Mouse (Mus musculus) cerebellum, adult 8-10 months (tissue): ENCODE measurements around the gene Gpr142.
A peak's percentile ranks its signal among the peaks of the same experiment; 100 is the strongest.

Source experiments
- DNase-seq: peaks from one replicate; pipeline ENCODE4 v3.0.0; 2022

Gpr142 gene

DNA sequence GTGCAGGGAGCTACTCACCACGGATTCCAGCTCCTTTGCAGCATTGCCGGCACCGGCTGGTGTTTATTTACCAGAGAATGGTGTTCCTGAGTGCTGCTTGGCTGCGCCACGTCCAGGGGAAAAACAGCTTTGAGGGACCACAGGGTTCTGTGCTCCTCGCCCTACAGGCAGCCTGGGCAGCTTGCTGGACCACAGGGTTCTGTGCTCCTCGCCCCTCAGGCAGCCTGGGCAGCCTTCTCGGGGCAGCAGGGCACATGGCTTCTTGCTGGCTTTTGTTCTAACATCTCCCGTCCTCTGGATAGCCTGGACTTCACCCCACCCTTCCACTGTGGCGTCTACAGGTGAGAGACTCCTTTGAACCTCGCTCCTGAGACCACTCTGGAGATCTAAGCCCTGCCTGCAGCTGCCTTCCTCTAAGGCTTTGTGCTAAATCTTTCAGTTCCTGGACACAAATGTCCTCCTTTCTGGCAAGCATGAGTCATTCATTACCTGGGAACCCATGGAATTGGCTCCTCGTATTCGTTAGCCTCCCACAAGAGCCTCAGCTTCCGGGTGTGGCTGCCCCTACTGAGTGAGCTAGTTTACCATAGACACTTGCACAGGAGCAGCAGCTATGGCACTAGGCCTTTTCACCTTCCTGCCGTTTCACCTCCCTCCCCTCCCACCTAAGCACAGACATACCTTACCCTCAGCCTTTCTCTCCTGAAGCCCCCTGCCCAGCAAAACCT is 4.0 kb downstream of the Gpr142 start:
- DNase-seq: peak; percentile 43

DNA sequence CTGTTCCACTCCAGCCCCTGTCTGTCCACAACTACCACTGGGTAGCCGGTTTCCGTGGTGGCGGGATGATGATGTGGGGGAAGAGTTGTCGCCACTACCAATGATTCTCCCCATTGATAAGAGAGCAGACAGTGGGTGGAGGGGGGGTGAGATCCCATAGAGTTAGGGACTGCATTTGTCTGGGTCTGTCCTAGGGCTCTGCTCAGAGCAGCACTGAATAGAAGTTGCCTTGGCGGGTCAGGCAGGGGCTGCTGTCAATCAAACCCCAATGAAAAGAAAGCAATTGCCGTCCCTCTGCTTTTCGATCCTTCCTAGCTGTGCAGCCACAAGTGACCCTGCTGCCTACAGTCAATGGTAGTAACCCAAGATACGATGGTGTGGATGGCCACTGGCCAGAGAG is 5.3 kb downstream of the Gpr142 start:
- peak; percentile 29 for DNase-seq

DNA sequence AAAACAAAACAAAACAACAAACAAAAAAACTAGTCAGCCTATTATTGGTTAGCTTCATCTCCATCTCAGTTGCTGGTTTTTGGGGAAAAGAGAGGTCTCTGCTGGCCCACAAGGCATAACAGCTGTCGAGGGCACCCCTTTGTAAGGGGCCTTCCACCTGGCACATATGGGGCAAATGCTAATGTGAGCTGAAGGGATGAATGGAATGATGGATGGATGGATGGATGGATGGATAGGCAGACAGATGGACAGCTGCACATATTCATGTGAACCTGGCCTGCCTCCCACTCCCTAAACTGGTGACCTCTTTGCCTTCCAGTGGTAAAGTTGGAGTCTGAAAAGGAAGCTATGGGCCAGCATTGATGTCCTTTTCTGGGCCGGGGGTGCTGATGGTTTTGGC is 8.3 kb downstream of the Gpr142 start:
- DNase-seq: no peak

DNA sequence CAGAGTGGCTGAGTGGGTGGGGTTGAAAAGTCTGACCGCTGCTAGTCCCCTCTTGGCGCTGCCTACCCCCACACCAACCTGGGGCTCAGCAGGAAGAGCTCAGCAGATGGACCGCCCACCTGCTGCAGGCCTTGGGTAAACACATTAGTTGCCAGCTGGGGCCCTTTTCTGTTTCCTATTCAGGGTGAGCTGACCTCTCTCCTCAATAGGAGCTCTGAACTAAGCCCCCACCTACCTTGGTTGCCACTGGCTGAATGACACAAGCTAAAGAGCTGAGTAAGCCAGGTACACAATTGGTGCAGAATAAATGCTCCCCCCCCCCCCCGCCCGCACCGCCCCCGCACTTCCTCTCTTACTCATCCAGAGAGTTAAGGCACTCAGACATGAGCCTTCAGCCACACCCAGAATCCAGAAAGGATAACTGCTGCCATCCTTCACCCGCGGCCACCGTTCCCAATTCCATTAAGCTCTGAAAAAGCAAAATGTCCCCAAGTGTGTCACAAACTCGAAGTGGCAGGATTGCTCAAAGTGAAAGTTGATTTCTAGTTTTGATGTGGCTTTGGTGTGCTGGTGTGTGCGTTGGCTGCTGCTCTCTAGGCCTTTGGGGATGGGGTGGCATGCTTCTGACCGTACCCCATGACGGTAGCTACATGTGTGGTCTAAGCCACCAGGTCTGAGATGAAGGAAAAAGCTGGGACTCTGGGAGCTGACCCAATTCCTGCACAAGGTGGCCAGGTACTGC is 9.1 kb downstream of the Gpr142 start:
- no peak for DNase-seq

DNA sequence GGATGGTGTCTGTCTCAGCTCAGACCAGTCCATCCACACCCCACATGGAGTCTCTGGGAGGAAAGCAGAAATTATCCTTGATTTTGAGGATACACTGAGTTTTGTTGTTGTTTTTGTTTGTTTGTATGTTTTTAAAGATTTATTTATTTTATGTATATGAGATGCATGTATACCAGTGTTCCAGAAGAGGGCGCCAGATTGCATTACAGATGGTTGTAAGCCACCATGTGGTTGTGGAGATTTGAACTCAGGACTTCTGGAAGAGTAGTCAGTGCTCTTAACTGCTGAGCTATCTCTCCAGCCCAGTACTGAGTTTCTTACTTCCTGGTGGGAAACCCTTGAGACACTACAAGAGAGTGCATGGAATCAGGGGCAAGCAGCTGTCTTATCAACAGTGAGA is 10.6 kb downstream of the Gpr142 start:
- no peak for DNase-seq

DNA sequence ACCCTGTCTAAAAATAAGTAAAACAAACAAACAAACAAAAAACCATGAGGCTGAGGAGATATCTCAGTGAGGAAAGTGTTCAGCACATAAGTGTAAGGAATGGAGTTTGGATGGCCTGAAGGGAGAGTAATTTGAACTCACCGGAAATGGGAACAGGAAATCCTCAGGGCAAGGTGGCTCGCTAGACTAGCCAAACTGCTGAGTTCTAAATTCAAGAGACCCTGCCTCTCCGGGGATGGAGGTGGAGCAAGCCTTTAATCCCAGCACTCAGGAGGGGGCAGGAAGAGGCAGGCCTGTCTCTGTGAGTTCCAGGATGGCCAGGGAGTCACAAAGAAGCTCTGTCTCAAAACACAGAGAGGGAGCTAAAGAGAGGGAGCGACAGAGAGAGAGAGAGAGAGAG is 11.6 kb downstream of the Gpr142 start:
- no peak for DNase-seq

DNA sequence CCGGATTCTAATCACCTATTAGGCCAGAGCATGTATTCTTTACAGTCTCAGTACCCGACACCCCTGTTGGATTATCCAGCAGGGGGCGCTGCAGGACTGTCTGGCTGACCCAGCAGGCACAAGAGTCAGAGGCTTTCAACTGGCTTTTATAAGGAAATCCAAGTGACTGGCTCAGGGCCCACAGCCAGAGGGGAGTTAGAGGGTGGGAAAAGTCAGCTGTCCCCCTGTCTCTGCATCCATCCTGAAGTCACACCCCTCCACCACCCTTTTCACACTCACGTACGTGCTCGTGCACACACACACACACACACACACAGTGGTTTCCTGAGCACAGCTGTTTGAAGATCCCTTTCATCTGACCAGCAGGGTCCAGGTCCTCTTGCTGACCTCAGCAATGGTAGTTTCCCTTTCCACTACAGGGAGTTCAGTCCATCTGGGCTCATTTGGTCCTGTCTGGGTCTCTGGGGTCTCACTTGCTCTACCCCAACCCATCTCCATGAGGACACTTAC is 14.1 kb downstream of the Gpr142 start:
- DNase-seq: peak; percentile 97

DNA sequence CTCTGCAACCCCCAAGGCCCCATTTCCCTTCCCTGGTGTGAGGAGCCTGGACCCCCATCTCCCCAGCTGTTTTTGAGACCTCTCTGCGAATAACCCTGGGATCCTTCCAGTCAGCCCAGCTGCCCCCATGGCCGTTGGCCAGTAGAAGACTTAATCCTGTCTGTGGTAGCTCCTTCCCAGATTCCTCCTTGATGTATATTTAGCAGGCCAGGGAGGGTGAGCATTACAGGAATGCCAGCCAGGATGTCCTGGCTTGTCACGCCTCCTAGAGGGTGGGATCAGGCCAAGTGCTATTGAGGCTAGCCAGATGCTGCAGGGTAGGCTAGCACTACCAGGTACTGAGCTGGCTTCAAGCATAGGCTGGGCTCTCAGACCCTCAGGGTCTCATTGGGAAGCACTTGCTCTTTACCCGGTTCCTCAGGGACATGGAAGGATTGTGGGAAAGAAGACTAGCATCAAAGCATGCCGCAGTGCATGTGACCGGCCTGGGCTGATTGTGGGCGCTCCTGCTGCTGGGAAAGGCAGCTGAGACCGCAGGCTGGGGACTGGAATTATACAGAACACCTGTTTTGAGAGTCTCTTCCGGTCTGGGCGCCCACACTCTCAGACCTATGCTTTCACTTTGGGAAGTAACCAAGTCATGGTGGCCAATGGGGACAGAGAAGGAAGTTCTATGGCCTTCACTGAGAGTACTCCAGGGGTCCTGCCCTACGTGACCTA is 16.3 kb downstream of the Gpr142 start:
- no peak for DNase-seq

DNA sequence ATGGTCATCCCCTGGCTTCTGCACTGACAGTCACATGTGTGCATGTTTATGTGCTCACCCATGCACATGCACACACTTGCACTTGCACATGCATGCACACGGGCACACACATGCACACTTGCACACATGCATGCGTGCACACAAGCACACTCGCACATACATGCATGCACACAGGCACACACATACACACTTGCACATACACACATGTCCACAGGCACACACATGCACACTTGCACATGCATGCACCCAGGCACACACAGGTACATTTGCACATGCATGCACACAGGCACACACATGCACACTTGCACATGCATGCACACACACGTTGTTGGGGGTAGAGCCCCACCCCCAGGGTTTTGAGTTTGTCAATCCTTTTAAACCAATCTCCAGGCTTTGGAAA is 18.2 kb downstream of the Gpr142 start:
- DNase-seq: no peak

DNA sequence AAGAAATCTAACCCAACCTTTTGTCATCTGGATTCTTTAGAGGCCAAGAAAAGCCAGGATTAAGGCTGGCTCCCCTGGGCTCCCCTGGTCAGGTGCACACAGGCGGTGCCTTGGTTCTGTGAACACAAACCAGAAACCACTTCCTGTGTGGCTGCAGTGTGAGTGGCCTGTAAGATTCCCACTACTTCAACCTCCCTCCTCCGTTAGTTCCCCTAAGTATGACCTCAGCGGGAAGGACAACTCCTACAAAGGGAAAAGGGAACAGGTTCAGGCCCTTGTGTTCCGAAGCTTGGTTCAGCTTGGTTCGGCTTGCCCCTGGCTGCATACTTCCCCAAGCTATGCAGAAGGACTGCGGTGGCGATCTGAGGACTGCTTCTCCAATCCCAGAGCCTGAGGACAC is 19.5 kb downstream of the Gpr142 start:
- DNase-seq: no peak

DNA sequence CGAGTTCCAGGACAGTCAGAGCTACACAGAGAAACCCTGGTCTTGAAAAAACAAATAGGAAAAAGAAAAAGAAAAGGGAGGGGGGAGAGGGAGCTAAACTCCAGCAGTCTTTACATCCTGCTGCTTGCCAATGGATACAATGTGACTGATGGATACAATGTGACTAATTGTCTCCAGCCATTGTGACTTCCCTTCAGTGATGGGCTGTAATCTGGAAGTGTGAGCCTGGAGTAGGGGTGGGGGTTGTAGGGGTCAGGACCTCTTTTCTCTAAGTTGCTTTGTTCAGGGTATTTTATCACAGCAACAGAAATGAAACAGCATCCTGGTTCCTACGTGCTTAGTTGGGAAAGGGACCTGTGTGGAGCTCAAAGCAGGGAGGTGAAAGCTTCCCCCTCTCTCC is 20.4 kb downstream of the Gpr142 start:
- no peak for DNase-seq

DNA sequence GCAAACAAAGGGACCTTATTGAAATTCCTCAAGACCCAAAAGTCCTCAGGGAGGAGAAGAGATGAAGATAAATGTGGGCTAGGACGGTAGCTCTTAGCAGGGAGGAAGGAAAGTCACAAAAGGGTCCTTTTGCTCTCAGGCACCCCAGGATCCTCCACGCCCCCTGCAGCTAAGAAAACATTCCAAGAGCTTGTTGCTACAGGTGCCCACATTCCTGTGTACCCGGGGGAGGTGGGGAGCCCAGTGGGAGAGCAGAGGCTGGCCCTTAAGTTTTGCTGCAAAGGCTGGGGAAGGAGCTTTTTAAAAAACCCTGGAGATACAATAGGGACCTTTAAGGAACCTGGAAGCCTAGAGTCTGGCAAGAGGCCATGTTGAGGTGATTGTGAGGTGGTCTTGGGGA is 21.7 kb downstream of the Gpr142 start:
- no peak for DNase-seq

DNA sequence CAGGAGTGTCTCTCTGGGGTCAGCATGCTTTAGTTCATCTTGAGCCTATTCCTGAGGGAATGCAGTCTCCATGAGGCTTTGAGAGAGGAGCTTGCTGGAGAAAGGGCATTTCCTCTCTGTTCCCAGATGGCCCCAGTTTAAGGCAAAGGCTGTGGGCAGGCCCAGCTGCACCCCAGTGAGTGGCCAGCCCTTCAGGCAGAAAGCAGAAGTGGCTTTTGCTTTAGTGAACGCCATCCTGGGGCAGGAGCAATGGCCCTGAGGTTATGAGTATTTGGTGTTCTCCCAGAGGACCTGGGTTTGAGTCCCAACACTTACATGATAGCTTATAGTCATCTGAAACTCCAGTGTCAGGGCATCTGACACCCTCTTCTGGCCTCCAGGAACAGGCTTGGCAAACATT is 22.6 kb downstream of the Gpr142 start:
- no peak for DNase-seq

DNA sequence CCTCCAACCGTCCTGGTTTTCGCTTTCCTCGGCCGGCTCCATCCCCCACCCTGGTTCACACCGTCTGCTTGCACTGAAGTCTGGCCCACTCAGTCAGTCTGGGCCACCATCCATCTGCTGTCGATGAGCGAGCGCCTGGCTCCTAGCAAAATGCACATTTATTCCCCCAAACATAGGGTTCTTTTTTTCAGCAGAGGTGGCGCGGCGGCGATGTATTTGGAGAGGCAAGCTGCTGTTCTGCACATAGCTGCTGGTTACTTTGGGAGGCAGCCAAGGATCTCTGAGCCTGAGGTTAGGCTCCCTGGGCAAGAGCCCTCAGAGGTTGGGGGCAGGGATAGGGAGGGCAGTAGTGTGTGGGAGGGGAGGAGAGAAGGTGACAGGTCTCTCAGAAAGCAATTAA is 24.0 kb downstream of the Gpr142 start:
- DNase-seq: peak; percentile 76

DNA sequence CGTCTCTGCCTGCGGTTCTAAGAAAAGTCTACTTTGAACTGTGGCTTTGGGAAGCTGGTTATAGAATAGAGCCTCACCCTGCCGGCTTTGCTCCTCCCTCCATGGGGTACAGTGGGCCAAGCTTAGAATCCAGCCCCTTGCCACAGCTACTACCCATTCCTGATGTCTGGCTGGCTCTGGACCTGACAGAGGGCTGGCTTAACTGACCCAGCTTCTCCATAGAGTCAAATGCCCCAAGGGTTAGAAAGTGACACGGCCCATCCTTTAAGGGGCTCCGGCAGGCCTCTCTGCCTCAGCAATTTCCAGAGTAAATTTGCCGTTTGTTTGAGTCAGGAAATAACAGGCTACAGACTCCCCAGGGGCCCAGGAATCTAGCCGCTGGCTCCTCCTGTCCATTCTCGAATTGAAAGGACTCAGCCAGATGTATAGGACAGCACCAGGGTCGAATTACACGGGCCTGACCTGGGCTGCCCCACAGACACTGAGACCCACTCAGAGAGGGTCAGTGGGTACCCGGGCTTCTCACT is 24.5 kb downstream of the Gpr142 start:
- DNase-seq: no peak

DNA sequence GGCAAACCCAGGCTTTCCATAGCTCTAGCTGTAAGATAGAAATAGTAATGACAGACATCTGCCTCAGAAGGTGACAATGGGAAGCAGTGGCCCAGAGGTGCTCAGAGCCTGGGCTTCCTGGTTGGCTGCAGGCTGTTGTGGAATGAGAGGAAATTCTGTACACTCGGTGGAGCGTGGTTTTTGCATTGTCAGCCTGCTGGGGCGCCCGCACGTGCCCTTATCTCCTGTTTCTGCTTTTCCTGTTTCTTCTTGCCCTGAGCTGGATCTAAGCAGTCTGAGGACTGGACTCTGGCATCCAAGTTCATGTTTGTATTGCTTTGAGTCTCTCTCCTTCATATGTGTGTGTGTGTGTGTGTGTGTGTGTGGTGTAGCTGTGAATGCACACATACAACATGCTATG is 28.0 kb downstream of the Gpr142 start:
- peak; percentile 18 for DNase-seq

DNA sequence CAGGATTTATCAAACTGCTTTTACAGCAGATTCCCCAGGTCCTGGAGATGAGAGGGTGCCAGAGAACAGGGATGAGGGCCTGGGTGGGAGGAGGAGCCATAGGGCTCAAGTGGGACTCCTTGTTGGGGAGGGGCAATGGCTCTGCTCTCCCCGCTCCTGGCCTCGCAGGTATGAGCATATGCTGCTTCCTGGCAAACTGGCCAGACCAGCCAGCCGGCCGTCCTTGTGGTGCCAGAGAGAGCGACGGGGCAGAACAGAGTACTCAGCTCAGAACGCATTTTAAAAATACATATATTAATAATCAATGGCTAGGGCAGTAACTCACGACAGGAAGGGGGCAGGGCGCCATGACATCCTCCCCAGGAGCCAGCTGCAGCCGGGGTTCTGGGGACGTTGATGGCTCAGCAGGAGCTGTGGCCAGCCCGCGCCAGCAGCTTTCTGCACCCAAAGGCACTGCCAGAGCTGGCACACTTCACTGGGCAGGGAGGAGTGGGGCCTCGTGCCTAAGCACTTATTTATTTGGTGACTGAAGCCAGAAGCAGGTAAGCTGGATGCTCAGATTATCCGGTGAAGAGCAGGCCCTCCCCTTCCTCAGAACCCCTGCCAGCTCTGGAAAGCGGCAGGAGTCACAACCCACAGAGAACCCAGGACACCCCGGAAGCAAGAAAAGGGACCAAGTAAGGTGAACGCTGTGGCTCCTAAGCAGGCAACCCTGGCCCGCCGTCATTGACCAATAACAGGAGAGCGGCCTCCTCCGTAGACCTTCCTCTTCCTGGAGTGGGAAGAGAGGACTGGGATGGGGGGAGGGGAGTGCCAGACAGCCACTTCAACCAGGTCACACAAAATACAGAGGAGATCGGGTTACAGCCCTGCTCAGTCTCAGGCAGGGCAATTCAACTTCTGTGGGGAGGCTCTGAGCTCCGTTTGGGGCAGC is 31.0 kb downstream of the Gpr142 start:
- DNase-seq: peak; percentile 90

DNA sequence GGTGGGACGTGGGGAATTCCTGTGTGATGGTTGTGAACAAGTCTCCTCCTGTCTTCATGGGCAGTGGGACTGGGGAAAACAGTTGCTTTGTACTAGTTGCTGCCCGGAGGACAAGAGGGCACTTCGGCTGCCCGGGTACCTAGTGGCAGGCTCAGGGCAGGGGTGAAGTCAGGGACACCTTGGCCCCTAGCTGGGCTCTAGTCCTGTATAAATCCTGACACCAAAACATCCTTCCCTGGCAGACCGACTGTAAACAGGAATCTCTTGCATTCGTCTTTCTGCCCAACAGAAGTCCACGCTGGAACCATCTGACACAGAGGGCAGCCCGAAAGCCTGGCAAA is 31.7 kb downstream of the Gpr142 start:
- no peak for DNase-seq

DNA sequence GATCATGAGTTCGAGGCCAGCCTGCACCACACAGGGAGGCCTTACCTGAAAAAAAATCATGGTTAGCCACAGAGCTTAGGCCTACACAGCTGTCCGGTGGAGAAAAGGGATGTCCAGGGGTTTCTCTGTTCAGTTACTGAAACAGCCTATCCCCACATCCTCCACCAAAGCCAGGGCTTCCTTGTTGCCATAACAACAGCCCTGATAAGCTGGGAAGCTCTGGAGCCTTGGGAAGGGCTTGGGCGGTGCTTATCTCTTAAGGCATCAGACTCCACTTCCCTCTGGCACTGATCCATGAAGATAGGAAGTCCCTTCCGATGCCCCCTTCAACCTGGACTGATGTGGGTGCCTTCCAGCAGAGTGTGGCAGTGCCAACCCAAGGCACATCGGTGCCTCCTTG is 34.4 kb downstream of the Gpr142 start:
- DNase-seq: no peak

DNA sequence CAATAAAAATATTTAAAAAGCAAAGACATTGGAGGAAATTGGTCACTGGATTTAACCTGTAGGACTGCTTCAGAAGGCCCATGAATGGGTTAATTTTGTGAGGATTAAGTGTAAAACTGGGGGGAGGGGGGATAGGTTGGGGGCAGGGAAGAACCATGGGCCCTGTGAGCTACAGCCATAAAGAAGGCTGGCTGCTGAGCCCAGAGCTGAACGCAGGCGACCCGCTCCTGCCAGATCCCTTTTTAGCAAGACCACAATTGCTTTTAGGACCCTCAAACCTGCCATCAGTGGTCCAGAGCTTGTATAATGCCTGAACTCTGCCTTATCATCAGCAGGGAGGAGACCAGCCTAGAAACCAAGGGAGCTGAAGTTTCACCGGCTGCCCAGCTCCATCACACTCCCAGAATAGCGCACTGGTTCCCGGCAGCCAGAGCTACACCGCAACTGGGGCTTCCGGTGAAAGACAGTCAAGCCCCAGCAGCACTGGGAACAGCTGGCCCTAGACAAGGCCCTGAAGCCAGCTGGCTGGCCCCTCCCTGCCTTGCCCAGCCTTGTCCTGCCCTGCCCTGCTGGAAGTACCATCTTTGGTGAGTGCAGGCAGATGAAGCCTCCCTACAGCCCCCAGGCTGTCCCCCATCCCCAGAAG is 45.2 kb downstream of the Gpr142 start:
- no peak for DNase-seq

DNA sequence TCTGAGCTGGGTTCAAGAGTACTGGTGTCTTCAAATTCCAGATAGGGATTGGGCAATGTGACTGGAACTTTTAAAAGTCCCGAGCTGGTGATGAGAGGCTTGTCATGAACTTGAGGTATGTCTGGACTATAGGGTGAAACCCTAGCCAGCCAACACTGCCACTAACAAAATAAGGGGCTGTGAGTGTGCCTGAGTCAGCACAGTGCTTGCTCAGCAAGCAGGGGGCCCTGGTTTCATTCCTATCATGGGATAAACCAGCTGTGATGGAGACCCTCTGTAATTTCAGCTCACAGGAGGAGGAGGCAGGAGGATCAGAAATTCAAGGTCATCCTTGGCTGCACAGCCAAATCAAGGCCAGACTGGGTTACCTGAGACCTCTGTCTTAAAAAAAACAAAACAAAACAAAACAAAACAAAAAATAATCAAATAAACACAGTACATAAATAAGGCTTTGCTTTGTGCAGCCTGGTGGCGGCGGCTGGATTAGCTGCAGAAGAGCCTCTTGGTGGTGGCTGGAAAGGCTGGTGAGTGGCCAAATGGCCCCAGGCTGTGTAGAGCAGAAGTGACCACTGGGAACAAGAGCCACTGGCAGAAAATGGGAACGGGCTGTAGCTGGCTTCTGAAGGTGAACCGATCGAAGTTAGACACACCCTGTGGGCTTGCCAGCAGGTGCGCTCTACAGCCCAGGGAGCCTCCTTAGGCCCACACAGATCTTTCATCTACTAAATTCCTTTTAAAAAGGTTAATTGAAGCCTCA is 45.9 kb downstream of the Gpr142 start:
- DNase-seq: no peak
